Mouse (Mus musculus) heart, embryonic 11.5 days (tissue): ENCODE results near the gene Kng2. TPM values are rescaled to one million over a fixed set of nuclear protein-coding genes. Genes with fewer than 3 reads are reported as not detected.
"Not testable (repeated sequence)": the region's sequence is repeated elsewhere in the genome, so short reads cannot be mapped to it uniquely, and the experiment has no call there.

Experiments
- ATAC-seq: fragments of 200-750 bp; cut with Nextera tagmentation; replicated peaks from 2 replicates; pipeline ENCODE4 v1.8.0; 2017; ENCODE audit warnings: moderate library complexity; ENCODE audit not compliant: insufficient number of reproducible peaks, low FRiP score, low TSS enrichment
- H3K27ac ChIP-seq: fragments of 300-500 bp; sonication (generic); 2 replicates; pipeline ENCODE4 v1.5.1; 2014; ENCODE audit warnings: mild to moderate bottlenecking, low read depth, low read length
- H3K27me3 ChIP-seq: fragments of 300-500 bp; sonication (generic); 2 replicates; pipeline ENCODE4 v1.6.1; 2014; ENCODE audit warnings: mild to moderate bottlenecking, low read length, mixed read lengths; ENCODE audit not compliant: control insufficient read depth, insufficient read depth
- H3K36me3 ChIP-seq: fragments of 300-500 bp; sonication (generic); 2 replicates; pipeline ENCODE4 v1.6.1; 2014; ENCODE audit warnings: mild to moderate bottlenecking, low read length, moderate library complexity, mixed read lengths; ENCODE audit not compliant: control insufficient read depth, insufficient read depth
- H3K4me1 ChIP-seq: fragments of 300-500 bp; sonication (generic); 2 replicates; pipeline ENCODE4 v1.6.1; 2014; ENCODE audit warnings: low read length; ENCODE audit not compliant: control insufficient read depth, insufficient read depth
- H3K4me2 ChIP-seq: fragments of 300-500 bp; sonication (generic); 2 replicates; pipeline ENCODE4 v1.6.1; 2014; ENCODE audit warnings: mild to moderate bottlenecking, moderate library complexity
- H3K4me3 ChIP-seq: fragments of 300-500 bp; sonication (generic); 2 replicates; pipeline ENCODE4 v1.5.1; 2014; ENCODE audit warnings: low read depth, low read length
- H3K9ac ChIP-seq: fragments of 300-500 bp; sonication (generic); 2 replicates; pipeline ENCODE4 v1.6.1; 2014; ENCODE audit warnings: mild to moderate bottlenecking, low read depth, low read length, moderate library complexity
- H3K9me3 ChIP-seq: fragments of 300-500 bp; sonication (generic); replicated peaks from 2 replicates; pipeline ENCODE4 v1.6.1; 2016; ENCODE audit warnings: low read length; ENCODE audit not compliant: control insufficient read depth
- WGBS: fragments of 180-500 bp; shearing (Covaris S2); extraction: QIAGEN DNeasy Blood & Tissue Kit; methylation state at CpG from one replicate; pipeline ENCODE4 v1.1.7; 2014; ENCODE audit not compliant: insufficient replicate concordance; 5-methylcytosine and 5-hydroxymethylcytosine counted together
- polyA plus RNA-seq: library from polyadenylated mRNA; unstranded; fragments of >200 nt; fragmentation: Nextera tagmentation; extraction: Ambion mirVana; gene quantifications from 2 replicates; pipeline ENCODE4 v1.2.1, GENCODE M21; 2014

The Kng2 gene
- polyA plus RNA-seq, 1 experiment from 2014 or later = not detected

- not testable (repeated sequence) for H3K4me2 ChIP-seq, H3K9ac ChIP-seq, H3K4me1 ChIP-seq, H3K4me3 ChIP-seq, H3K9me3 ChIP-seq, H3K27me3 ChIP-seq, H3K36me3 ChIP-seq, ATAC-seq, H3K27ac ChIP-seq
- 72% methylated on average over 3 of the region's 3 CpGs for WGBS
These were observed 32.3 kb downstream of the Kng2 start for GRCm38 (mm10) chr16:22996951-22997350.

- WGBS = 76% methylated on average over 1 of the region's 1 CpGs
- Histone ChIP-seq H3K27ac (no peak overlapping the region), H3K27me3 (no peaks in the 10 kb centered on the region; the same call in 1 of the 2 replicates), H3K36me3 (no peaks in the 10 kb centered on the region), H3K9me3 (no peaks in the 10 kb centered on the region), H3K4me2 (no peak overlapping the region), H3K4me1 (no peaks in the 10 kb centered on the region), H3K4me3 (no peak overlapping the region), H3K9ac (no peak overlapping the region)
- no peak for ATAC-seq
These were observed 61.8 kb downstream of the Kng2 start for GRCm38 (mm10) chr16:22967383-22968030.

DNA sequence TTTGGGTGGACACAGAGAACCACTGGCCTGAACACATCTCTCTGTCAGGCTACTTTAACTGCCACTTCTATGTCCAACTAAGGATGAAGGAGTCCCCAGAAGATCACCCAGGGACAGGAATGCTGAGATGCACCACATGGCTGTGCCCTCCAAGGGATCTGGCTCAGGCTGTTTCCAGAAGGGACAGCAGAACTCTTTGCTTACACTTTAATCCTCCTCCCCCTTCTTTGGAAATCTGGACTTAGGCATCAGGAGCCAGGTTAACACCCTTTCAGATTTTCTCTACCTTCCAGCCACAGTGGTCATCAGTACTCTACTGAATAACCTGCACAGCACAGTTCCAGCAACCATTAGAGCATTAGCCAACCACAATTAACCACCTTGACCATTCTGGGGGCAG lies 66.0 kb downstream of the Kng2 start:
- Histone ChIP-seq H3K4me2 (no peak overlapping the region), H3K27ac (no peak overlapping the region), H3K9me3 (no peaks in the 10 kb centered on the region), H3K27me3 (no peaks in the 10 kb centered on the region; the same call in 1 of the 2 replicates), H3K4me1 (no peaks in the 10 kb centered on the region), H3K9ac (no peak overlapping the region), H3K36me3 (no peaks in the 10 kb centered on the region), H3K4me3 (no peak overlapping the region)
- ATAC-seq = no peak

- no peaks in the 10 kb centered on the region for H3K4me1 ChIP-seq
- no peaks in the 10 kb centered on the region for H3K36me3 ChIP-seq
- no peak overlapping the region for H3K4me2 ChIP-seq
- no peak overlapping the region for H3K4me3 ChIP-seq
- no peaks in the 10 kb centered on the region for H3K9me3 ChIP-seq
- H3K9ac ChIP-seq = no peak overlapping the region
- no peaks in the 10 kb centered on the region; the same call in 1 of the 2 replicates for H3K27me3 ChIP-seq
- no peak for ATAC-seq
- 79% methylated on average over 5 of the region's 5 CpGs for WGBS
- no peak overlapping the region for H3K27ac ChIP-seq
These were observed 67.0 kb downstream of the Kng2 start for GRCm38 (mm10) chr16:22962256-22962655.

- Histone ChIP-seq H3K4me2 (no peak overlapping the region), H3K4me3 (no peak overlapping the region), H3K9ac (no peak overlapping the region), H3K36me3 (no peaks in the 10 kb centered on the region), H3K27ac (no peak overlapping the region), H3K27me3 (no peaks in the 10 kb centered on the region; the same call in 1 of the 2 replicates), H3K9me3 (no peaks in the 10 kb centered on the region), H3K4me1 (no peaks in the 10 kb centered on the region)
- WGBS = 84% methylated on average over 8 of the region's 8 CpGs
- no peak for ATAC-seq
These were observed 68.2 kb downstream of the Kng2 start for GRCm38 (mm10) chr16:22961073-22961472.

DNA sequence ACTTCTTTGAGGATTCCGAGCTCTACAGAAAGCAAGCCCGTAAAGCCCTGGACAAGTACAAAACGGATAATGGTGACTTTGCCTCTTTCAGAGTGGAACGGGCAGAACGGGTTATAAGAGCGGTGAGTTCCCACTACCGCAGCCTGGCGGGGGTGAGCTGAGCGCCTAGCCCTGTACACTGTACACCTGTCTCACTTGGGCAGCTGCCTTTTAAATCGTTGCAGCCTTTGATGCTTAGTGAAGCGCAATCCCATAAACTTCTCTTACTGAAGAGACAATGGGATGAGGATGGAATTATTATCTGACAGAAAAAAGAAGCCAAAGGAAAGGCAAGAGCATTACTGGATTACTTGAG lies 73.2 kb downstream of the Kng2 start:
- Histone ChIP-seq H3K4me3 (no peak overlapping the region), H3K9ac (no peak overlapping the region), H3K36me3 (no peaks in the 10 kb centered on the region), H3K27ac (no peak overlapping the region), H3K4me1 (no peaks in the 10 kb centered on the region), H3K9me3 (no peaks in the 10 kb centered on the region), H3K27me3 (no peaks in the 10 kb centered on the region), H3K4me2 (no peak overlapping the region)
- 79% methylated on average over 11 of the region's 11 CpGs for WGBS
- no peak for ATAC-seq

GRCm38 (mm10) chr16:22955397-22956084 lies 73.7 kb downstream of the Kng2 start:
- Histone ChIP-seq H3K27me3 (no peaks in the 10 kb centered on the region), H3K4me2 (no peak overlapping the region), H3K4me1 (no peaks in the 10 kb centered on the region), H3K4me3 (no peak overlapping the region), H3K27ac (no peak overlapping the region), H3K9ac (no peak overlapping the region), H3K36me3 (no peaks in the 10 kb centered on the region), H3K9me3 (no peaks in the 10 kb centered on the region)
- ATAC-seq = no peak
- WGBS = 64% methylated on average over 13 of the region's 13 CpGs

DNA sequence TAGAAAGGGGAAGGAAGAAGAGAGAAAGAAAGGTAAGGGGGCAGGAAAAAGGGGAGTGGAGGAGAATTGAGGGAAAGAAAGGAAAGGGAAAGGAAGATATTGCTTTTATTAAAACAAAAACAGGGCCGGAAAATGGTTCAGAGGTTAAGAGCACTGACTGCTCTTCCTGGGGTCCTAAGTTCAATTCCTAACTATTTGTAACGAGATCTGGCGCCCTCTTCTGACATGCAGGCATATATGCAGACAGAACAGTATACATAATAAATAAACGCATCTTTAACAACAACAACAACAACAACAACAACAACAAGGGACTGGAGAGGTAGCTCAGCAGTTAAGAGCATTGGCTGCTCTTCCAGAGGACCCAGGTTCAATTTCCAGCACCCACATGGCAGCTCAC lies 76.2 kb downstream of the Kng2 start:
- H3K27ac ChIP-seq = no peak overlapping the region
- WGBS = 31% methylated on average over 4 of the region's 4 CpGs
- no peaks in the 10 kb centered on the region for H3K9me3 ChIP-seq
- H3K27me3 ChIP-seq = no peaks in the 10 kb centered on the region
- H3K36me3 ChIP-seq = no peaks in the 10 kb centered on the region
- H3K4me2 ChIP-seq = no peak overlapping the region
- no peaks in the 10 kb centered on the region for H3K4me1 ChIP-seq
- H3K4me3 ChIP-seq = no peak overlapping the region
- H3K9ac ChIP-seq = no peak overlapping the region
- no peak for ATAC-seq

GRCm38 (mm10) chr16:22950840-22951395 lies 78.4 kb downstream of the Kng2 start, which contains the start of gene Hrg:
Gene Hrg (plus strand): TSS chr16:22951072.
- H3K36me3 ChIP-seq = no peaks in the 10 kb centered on the region
- no peak within 1 kb of the TSS for H3K27ac ChIP-seq
- H3K4me1 ChIP-seq = no peaks in the 10 kb centered on the region
- H3K4me2 ChIP-seq = no peak within 1 kb of the TSS
- WGBS = 82% methylated on average over 6 of the region's 6 CpGs
- H3K9ac ChIP-seq = no peak within 1 kb of the TSS
- no peak within 1 kb of the TSS for H3K4me3 ChIP-seq
- H3K27me3 ChIP-seq = no peaks in the 10 kb centered on the region
- no peaks in the 10 kb centered on the region for H3K9me3 ChIP-seq
- no peak for ATAC-seq
